In genomic region chr1:42697756-42698583, GRCm38 (mm10) we compare ENCODE assay signal across 10 mouse cellular contexts. TPM values are rescaled to one million over a fixed set of nuclear protein-coding genes. Genes with fewer than 3 reads are reported as not detected.
DNase-seq lines count a peak whose midpoint lies in the region; ATAC-seq lines count a peak whose summit lies in the region.
"Had no signal": no experiment of that assay in that cellular context is flagged by ENCODE, and none has a peak within 500 bp of the region (broad histone marks: within the 10 kb centered on the region; RNA-seq: fewer than 3 reads in every experiment).

No protein-coding gene starts in this region.

- intact Hi-C loops in heart, postnatal 25 days (cut with DNase I) = no loop called here
- intact Hi-C loops in left cerebral cortex, postnatal 14 days (cut with DNase I) = loop anchor here (2.0 to 10.0 kb wide), 3 partner anchors 15 to 1663 kb away; no protein-coding TSS in a partner anchor

- H3K4me3 ChIP-seq in heart, embryonic 13.5 days = peak overlapping the region; percentile 58
- 0 out of 2 replicates have a peak overlapping the region, but pooled peaks have one; percentile 8 for H3K4me3 ChIP-seq in brown adipose tissue, adult 24 weeks (ENCODE audit: insufficient read depth, low read depth, low read length)
- H3K4me3 ChIP-seq in heart, embryonic 14.5 days (ENCODE audit: control insufficient read depth in 1 of 2, insufficient read depth in 1 of 2, low read depth in 1 of 2, low read length in 2 of 2) = peak overlapping the region in 1 of 2 experiments; percentile 51; a peak in 3 of 4 replicates
- peak overlapping the region; percentile 90 for H3K4me3 ChIP-seq in neural tube, embryonic 13.5 days

- H3K27me3 ChIP-seq in heart, embryonic 13.5 days (replicated peaks) = peaks cover 92% of the 10 kb centered on the region
- peaks cover 87% of the 10 kb centered on the region for H3K27me3 ChIP-seq in heart, embryonic 14.5 days (ENCODE audit: control insufficient read depth, insufficient read depth, low read length)
- peaks cover under 1% of the 10 kb centered on the region; the same call in 1 of the 2 replicates for H3K27me3 ChIP-seq in neural tube, embryonic 13.5 days
- H3K27me3 ChIP-seq: Patski had no signal

- no peak overlapping the region for H3K27ac ChIP-seq in heart, embryonic 13.5 days (replicated peaks)
- H3K27ac ChIP-seq in brown adipose tissue, adult 24 weeks (replicated peaks; ENCODE audit: low read depth, low read length) = no peak overlapping the region
- H3K27ac ChIP-seq in heart, embryonic 14.5 days (replicated peaks in 1 of 2; ENCODE audit: control insufficient read depth in 1 of 2, insufficient read depth in 1 of 2, low read depth in 2 of 2, low read length in 2 of 2) = no peak overlapping the region
- peak overlapping the region; percentile 97 for H3K27ac ChIP-seq in neural tube, embryonic 13.5 days (replicated peaks)

- H3K4me1 ChIP-seq in heart, embryonic 13.5 days = peaks cover 49% of the 10 kb centered on the region
- peaks cover 6% of the 10 kb centered on the region for H3K4me1 ChIP-seq in brown adipose tissue, adult 24 weeks (ENCODE audit: control insufficient read depth, insufficient read depth, insufficient read length, low read length)
- H3K4me1 ChIP-seq in heart, embryonic 14.5 days (ENCODE audit: control insufficient read depth in 2 of 2, insufficient read depth in 2 of 2, low read length in 2 of 2) = peaks cover 7 to 35% of the 10 kb centered on the region in 2 experiments; a peak in 3 of 4 replicates
- H3K4me1 ChIP-seq in neural tube, embryonic 13.5 days (replicated peaks) = peaks cover 34% of the 10 kb centered on the region

- ATAC-seq in heart, embryonic 13.5 days (ENCODE audit: extremely low read depth, insufficient number of reproducible peaks, low FRiP score, low TSS enrichment) = no peak
- no peak for ATAC-seq in heart, embryonic 14.5 days (ENCODE audit: insufficient number of reproducible peaks, insufficient read depth, low FRiP score, low read depth)
- ATAC-seq in neural tube, embryonic 13.5 days (ENCODE audit: low read depth) = no peak
- no peak for ATAC-seq in CD4-positive, CD25-positive, alpha-beta regulatory T cell, adult 4 months
- ATAC-seq: Patski had no signal

- under 1% methylated on average over 76 of the region's 80 CpGs for WGBS in heart, embryonic 13.5 days
- under 1% methylated on average over 72 of the region's 80 CpGs for WGBS in heart, embryonic 14.5 days
- under 1% methylated on average over 80 of the region's 80 CpGs for WGBS in neural tube, embryonic 13.5 days

- H3K9ac ChIP-seq in heart, embryonic 13.5 days = no peak overlapping the region
- no peak overlapping the region for H3K9ac ChIP-seq in heart, embryonic 14.5 days (ENCODE audit: low read length)
- H3K9ac ChIP-seq in neural tube, embryonic 13.5 days = peak overlapping the region; percentile 99

- peak overlapping the region; percentile 91 for H3K4me2 ChIP-seq in heart, embryonic 13.5 days
- H3K4me2 ChIP-seq in heart, embryonic 14.5 days (ENCODE audit: low read length) = peak overlapping the region; percentile 77
- peak overlapping the region; percentile 86 for H3K4me2 ChIP-seq in neural tube, embryonic 13.5 days

- no peak for DNase-seq in heart, postnatal 25 days (ENCODE audit: low spot score)
- DNase-seq in left cerebral cortex, postnatal 14 days (ENCODE audit: low spot score in 2 of 2) = peak; percentile 49 to 50
- DNase-seq in adrenal gland, postnatal 25 days = no peak

- H3K36me3 ChIP-seq in heart, embryonic 13.5 days = no peaks in the 10 kb centered on the region
- H3K36me3 ChIP-seq in heart, embryonic 14.5 days (ENCODE audit: control insufficient read depth, insufficient read depth, low read length) = no peaks in the 10 kb centered on the region
- H3K36me3 ChIP-seq in neural tube, embryonic 13.5 days = 0 out of 2 replicates have a peak, but pooled peaks cover 8% of the 10 kb centered on the region

- H3K9me3 ChIP-seq in heart, embryonic 13.5 days = no peaks in the 10 kb centered on the region
- H3K9me3 ChIP-seq in heart, embryonic 14.5 days (ENCODE audit: control insufficient read depth, low read length) = no peaks in the 10 kb centered on the region
- H3K9me3 ChIP-seq in neural tube, embryonic 13.5 days = no peaks in the 10 kb centered on the region

RNA-seq across cellular contexts. Expression of gene Pou3f3, which starts 2.4 kb away (rescaled TPM):
- 0.03 and 0.08 TPM in 2 replicates for polyA plus RNA-seq in heart, embryonic 13.5 days (2015; fragmentation: Nextera tagmentation; extraction: Ambion mirVana)
- total RNA-seq in heart, postnatal 25 days (2021) = under 1 TPM in 1 of 2 experiments, not detected in 1; 0.03 TPM
- not detected in 2 replicates for polyA plus RNA-seq in brown adipose tissue, adult 24 weeks (2012; ENCODE audit: insufficient read depth, insufficient read length, missing spikeins)
- polyA plus RNA-seq in heart, embryonic 14.5 days (2014; fragmentation: Nextera tagmentation; extraction: Ambion mirVana) = 0.03 TPM in 1 of 2 replicates, not detected in the other
- 10 to 100 TPM; 58.7 to 61.9 TPM for total RNA-seq in left cerebral cortex, postnatal 14 days (2021)
- polyA plus RNA-seq in neural tube, embryonic 13.5 days (2015; fragmentation: Nextera tagmentation; extraction: Ambion mirVana) = 10.5 and 12.2 TPM in 2 replicates
- under 1 TPM in 1 of 2 experiments, not detected in 1; 0.08 TPM for polyA plus RNA-seq in CD4-positive, CD25-positive, alpha-beta regulatory T cell, adult 4 months (2017; shearing (Covaris generic))
- total RNA-seq in adrenal gland, postnatal 25 days (2021) = 0.09 TPM in 1 of 2 replicates, not detected in the other
- total RNA-seq: heart, postnatal 14 days had no signal

Comparison
In these comparisons a context has a peak if more than half of its experiments do, and no peak if none do; other contexts are left out.
1. DNase-seq: peak in left cerebral cortex, postnatal 14 days (2 of 2); none in heart, postnatal 25 days (single experiment) and adrenal gland, postnatal 25 days (single experiment).
2. RNA of gene Pou3f3, which starts 2.4 kb away (polyA plus RNA-seq): 10.5 to 12.2 TPM in neural tube, embryonic 13.5 days; 0.08 TPM in CD4-positive, CD25-positive, alpha-beta regulatory T cell, adult 4 months, 0.03 to 0.08 TPM in heart, embryonic 13.5 days, not detected in brown adipose tissue, adult 24 weeks and 0.03 TPM in heart, embryonic 14.5 days; every median in the first group is over 10 times any median in the second.
3. Peak in every context shown above with its lines, with median percentiles within 50 percentile points of each other: H3K4me2 ChIP-seq.